Mouse (Mus musculus): ENCODE data around the gene Commd3.
A peak's percentile ranks its signal among the peaks of the same experiment; 100 is the strongest.

Commd3 gene

DNA sequence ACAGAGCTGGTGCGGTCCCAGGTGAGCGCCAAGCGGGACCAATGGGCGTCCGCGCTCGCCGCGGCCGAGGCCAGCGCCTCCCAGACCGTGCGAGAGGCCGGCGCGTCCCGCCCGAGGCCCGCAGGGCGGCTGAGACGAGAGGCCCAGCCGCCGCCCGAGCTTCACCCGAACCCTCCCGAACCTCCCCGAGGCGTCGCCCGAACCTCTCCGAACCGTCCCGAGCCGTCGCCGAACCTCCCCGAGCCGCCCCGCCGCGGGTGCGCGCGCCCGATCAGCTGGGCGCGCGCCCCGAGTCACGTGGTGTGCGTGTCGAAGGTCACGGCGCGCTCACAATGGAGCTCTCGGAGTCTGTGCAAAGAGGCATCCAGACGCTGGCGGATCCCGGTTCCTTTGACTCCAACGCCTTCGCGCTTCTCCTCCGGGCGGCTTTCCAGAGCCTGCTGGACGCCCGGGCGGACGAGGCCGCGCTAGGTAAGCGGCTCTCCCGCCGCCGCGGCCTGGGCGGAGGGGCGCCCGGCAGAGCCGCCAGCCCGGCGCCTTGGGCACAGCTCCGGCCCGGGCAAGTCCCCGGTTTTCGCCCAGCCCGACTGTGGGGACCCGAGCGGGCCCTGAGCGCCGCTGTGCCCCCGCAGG lies at the start of gene Commd3:
Commd3 (plus strand) TSS at position 252 of the 633 bp plus-strand sequence.
- DNase-seq (ENCODE audit: low spot score) = peak; percentile 90

DNA sequence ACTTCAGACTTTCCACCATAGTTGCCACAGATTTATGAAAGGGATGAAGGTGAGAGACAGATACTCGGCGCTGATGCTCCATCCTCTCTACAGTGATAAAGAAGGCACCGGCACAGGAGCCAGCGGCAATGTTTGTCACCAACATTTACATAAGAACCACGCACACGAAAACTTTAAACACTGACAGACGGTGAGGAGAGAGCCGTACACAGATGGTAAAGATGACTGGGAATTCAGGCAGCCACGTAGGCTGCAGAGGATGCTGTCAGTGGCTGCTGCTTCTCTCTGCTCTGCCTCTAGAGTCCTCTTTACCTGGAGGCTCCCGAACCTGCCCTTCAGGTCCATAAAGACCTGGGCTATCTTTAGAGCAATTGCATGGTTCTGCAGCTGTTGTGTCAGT lies 49.0 kb upstream of the Commd3 start:
- DNase-seq (ENCODE audit: low spot score) = no peak

DNA sequence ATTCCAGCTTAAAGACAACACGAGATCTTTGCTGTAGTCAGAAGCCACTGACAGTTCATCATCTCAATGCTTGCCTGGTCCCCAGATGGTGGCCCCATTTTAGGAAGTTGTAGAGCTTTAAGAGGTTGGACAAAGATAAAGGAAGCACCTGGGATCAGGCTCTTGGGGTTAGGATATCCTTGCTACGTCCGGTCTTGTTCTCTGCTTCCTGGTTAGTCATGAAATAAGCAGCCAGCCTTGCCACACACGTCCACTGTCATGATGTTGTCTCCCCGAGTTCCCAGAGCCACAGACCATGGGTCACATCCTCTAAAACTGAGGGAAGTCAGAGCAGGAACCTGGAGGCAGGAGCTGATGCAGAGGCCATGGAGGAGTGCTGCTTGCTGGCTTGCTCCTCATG lies 41.6 kb upstream of the Commd3 start:
- DNase-seq (ENCODE audit: low spot score) = no peak

DNA sequence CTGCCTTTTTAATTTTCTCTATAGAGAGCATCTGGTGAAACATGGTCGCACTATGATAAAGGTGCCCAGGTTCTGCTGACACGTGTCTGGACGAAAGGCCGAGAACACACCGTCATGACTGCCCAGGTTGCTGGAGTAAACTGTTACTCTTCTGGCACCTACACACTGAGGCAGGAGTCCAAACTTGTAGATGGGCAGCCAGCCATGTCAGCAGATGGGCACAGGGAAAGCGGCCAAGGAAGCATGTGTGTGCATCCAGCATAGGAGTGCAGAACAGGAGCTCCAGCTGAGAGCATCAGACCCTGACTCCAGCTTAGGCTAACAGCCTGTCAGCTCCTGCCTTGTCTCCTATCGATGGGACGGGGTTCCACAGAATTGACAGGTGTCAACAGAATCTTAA lies 37.1 kb upstream of the Commd3 start:
- DNase-seq (ENCODE audit: low spot score) = no peak

DNA sequence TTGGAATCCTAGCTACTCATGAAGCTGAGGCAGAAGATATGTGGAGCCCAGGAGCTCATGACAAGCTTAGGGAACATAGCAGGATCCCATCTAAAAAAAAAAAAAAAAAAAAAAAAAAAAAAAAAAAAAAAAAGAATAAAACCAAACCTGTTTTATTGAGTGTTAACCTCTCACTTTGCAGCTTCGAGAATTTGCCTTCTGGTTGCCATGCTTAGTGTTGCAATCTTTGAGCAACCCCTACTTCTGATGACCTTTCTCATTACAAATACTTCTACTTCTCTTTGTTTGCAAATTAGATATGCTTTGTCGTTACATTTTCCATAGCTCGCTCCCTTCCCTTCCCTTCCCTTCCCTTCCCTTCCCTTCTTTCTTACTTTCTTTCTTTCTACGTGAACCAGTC lies 23.6 kb upstream of the Commd3 start:
- DNase-seq (ENCODE audit: low spot score) = no peak

DNA sequence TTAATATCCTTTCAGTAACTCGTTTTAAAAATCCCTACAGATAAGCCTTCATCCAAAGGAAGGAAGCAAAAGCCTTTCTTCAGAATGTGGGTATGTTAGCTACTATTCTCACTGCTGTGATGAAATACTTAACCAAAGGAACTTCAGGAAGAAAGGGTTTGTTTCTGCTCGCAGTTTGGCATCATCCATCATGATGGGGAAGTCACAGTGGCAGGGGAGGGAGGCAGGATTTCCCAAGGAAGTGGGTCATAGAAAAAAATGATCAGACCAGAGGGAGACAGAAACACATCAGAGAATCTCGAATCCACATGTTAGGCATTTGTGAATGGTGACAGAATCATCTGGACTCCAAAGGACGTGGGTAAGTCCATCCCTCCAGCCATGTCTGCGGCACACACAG lies 17.4 kb upstream of the Commd3 start:
- DNase-seq (ENCODE audit: low spot score) = peak; percentile 18

DNA sequence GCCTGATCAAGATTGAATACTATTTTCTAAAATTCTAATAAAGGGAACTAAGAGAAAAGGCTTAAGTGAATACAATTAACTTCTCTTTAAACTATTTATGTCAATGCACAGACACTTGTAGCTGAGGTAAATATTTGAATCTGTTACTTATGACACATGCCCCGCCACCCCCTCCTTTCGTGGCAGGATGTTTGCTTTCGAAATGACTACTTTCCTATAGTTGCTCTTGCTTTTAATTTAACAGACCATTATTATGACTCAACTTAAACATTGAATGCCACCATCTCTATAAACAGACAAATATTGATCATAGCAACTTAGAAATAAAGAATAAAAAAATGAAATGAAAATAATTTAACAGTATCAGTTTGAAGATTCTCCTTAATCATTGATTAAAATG lies 8.2 kb upstream of the Commd3 start:
- no peak for DNase-seq (ENCODE audit: low spot score)

DNA sequence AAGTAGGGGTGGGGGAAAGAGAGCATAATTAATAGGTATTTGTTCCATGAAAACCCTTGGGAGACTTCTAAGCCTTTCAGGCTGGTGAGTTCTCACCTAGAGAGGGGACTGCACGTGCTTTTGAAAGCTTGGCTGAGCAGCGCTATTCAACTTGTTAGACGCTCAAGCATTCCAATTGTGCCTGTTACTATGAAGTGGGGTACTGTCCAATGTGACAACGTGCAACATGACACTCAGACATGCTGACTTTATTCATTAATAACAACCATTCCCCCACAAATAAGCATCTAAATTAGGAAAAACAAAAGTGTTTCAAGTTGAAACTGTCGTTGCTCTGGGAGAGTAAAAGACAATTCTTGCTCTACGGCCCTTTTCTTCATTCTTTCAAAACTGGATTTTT lies 1.1 kb upstream of the Commd3 start:
- DNase-seq (ENCODE audit: low spot score) = no peak

DNA sequence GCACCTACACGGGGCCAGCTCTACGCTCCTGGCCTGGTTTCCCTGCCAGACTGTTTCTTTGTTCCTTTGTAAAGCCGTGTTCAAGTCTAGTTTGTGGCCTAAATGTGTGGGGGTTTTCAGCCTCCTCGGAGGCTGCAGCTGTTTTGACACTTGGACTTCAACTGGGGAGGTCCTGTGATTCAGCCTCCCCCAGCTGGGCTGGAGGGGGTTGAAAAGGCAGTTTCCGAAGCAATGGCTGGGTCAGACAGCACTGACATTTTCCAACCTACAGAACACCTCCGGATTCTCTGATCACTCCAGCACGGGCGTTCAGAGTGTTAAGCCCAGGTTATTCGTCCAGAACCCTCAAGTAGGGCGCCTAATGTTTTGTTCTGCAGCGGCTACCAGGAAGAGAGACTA lies 581 bp downstream of the Commd3 start:
- no peak for DNase-seq (ENCODE audit: low spot score)

DNA sequence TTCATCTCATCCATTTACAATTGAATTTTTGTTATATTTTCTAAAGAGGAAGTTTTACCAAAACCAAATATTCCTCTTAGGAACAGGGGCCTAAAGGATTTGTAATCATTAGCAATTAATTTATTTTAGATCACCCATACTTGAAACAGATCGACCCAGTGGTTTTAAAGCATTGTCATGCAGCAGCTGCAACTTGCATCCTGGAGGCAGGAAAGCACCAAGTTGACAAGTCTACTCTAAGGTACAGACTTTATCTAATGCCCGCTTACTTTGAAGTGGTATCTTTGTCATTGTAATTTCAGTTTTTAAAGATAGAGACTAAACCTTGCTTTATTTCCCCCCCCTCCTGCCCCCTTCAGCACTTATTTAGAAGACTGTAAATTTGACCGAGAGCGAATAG lies 1.6 kb downstream of the Commd3 start:
- no peak for DNase-seq (ENCODE audit: low spot score)

DNA sequence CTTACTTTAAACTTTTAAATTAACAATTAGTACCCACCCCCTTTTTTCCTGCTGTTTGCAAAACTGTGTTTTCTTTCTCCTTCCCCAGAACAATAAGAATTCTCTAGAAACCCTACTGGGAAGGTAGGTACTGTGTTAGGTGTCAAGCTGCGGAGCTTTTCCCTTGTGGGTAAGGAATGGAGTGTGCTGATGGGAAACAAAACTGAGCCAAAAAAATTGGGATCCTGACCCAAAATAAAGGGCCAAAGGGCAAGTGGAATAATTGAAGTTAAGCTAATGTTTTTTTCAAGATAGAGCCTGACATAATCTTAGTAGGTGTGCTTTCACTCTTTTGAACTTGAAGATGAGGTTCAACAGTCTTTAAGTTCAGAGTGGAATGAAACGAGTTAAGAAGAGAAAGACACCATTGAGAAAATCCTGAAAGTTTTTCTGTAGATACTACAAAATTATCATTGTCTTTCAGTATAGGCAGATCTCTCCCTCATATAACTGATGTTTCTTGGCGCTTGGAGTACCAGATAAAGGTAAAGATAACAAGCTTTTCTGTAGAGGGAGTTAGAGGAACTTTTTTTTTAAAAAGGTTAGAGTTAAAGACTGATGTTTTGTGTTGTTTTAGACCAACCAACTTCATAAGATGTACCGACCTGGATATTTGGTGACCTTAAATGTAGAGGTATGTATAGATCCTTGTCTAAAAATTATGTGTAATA lies 2.2 kb downstream of the Commd3 start:
- no peak for DNase-seq (ENCODE audit: low spot score)

DNA sequence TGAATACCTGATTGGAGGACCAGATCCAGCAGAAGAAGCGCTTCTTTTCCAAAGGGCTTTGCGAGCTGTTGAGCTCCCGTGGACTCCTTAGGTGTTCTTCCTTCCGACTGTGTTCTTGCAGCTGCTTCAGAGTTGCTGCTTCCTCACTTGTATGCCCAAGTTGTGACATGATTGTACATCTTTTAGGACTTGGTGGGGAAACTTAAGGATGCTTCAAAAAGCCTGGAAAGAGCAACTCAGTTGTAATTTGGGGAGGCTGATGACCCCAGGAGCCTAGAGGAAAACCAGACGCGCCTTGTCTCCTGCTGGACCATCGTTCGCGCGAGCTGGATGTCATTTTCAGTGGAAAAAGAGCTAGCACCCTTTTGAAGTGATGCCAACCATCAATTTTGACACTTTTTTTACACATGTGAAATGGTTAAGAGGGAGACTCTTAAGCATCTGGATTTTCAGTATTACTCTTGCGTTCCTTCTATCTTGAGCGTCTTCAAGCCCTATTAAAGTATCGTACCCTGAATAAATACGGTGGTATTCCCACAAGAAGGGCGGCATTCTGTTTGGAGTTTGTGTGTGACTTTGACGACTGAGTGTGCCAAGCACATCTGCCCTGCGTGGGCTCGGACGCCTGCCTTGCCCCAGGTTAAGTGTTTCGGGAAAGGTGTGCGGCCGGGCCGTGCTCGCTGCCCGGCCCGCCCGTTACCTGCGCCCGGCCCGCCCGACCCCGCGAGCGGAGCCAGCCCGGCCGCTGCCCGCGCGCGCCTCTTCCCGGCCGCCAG lies 3.7 kb downstream of the Commd3 start:
- DNase-seq (ENCODE audit: low spot score) = peak; percentile 14

DNA sequence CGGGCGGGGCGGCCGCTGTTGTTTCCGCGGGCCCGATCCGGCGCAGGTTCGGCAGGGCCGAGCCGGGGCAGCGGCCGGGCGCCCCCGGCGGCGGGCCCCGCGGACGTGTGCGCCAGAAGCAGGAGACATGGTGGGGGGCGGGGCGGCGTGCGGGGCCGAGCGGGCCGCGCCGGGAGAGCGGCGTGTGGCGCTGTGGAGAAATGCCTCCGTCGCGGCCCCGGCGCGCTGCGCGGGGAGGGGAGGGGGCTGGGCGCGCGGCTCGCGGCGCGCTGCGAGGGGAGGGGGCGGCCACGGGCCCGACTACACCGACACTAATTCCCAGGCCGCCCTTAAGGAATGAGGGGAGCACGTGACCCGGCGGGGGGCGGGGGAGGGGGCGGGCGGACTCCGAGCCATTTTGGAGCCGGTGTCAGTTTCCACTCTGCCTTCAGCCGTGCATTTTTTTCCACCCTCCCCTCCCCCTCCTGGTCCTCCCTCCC lies 4.3 kb downstream of the Commd3 start:
- DNase-seq (ENCODE audit: low spot score) = peak; percentile 96

DNA sequence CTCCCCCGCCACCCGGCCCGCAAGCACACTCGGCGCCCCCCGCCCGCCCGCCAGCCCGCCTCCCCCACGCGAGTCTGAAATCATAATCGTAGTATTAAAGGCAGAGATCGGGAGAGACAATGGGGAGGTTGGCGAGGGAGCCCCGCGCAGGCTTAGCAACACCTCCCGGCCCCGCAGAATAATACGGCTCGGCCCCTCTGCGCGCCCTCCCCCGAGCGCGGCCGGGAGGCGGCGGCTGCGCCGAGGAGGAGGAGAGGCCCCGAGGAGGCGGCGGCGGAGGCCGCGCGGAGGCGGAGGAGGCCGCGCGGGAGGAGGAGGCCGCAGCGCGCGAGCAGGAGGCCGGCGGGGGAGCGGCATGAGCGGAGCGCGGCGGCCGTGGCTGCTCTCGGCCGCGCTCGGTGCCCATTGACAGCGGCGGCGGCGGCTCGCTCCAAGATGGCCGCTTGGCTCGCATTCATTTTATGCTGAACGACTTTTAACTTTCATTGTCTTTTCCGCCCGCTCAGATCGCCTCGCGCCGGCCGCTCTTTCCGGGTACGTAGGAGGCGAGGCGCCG lies 4.8 kb downstream of the Commd3 start, which contains the start of gene Bmi1:
Bmi1 (plus strand) TSS at position 83 of the 556 bp plus-strand sequence.
- DNase-seq (ENCODE audit: low spot score) = no peak

DNA sequence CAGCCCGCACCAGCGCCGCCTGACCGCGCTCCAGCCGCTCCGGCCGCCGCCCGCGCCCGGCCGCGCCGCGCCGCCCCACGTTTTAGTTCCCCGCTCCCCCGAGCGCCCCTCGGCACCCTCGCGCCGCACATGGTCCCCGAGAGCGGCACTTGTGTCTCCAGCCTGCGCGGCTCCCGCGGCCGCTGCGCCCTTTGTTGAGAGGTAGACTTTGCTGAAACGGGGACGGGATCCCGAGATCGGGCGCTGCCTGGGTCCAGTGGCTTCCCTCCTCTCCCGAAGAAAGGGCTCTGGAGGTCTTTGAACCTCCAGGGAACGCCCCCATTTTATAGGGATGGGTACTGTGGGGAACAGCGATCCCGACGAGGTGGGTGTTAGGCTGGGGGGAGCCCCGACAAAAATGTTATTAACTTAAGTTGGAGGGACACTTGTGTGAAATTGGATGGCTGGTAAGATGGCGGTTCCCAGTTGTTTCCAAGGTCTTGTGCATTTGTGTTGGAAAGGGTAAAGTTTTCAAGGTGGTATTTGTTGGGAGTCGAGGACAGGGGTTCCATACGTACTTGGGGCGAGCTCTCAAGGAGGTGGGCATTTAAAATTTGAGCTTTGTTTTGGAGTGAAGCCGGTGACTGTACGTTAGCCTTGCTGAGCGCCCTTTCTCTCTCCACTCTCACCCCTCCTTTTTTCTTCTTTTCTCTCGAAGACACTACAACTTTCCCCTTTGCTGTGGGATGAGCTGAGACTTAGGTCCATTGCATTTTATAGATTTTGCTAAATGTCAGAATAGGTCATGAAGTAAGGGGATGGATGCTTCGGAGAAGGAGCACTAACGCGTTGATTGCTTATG lies 5.7 kb downstream of the Commd3 start:
- peak; percentile 63 for DNase-seq (ENCODE audit: low spot score)

DNA sequence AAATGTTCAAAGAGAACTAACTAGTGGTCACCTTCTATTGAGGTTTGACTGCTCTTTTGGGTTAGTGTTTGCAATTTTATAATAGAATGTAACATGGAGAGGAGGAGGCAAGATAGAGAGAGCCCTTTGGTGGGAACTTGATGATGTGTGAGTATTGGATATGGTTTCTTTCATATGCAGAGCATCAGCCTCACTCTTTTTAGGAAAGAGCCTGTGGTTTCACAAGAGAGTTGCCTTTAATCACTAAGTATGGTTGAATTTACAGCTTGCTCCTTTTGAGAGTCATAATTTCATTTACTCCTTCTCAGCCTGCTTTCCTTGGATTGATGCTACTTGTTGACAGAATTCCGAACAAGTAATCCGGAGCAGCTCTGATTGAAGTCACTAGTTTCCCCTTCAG lies 7.5 kb downstream of the Commd3 start:
- DNase-seq (ENCODE audit: low spot score) = no peak

DNA sequence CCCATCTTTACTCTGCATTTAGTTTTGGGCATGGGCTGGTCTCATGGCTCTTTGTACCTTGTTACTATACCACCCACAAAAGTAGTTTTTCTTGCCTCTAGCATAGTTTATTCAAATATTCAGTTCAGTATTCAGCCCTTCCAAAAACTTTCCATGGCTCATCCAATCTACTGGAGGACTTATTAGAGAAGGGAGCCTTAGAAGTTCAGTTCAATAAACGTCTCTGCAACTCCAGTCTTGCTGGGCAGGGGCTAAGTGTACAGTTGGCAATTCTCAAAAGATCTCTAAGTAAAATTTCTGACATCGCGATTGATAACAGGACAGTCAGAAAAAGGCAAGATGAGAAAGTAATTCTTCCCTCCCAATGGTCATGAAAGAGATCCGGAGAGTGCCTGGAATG lies 8.3 kb downstream of the Commd3 start:
- DNase-seq (ENCODE audit: low spot score) = no peak

DNA sequence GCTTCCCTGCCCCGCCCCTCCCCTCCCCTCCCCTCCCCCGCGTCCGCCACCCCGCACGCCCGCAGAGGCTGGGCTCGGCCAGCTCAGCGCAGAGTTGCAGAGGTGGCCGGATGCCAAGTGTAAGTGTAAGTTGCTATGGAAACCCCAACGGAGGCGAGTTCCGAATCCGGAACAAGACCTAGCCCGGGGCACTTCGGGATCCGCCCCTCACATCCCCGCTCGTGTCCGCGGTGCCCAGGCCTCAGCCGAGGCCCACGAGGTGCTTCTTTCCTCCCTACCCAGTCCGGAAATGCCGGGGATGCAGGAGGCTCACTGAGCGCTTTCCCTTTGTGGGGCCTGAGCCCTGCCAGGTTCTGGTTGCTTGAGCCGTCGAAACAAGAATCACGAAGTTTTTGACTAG lies 8.8 kb downstream of the Commd3 start:
- DNase-seq (ENCODE audit: low spot score) = peak; percentile 32

DNA sequence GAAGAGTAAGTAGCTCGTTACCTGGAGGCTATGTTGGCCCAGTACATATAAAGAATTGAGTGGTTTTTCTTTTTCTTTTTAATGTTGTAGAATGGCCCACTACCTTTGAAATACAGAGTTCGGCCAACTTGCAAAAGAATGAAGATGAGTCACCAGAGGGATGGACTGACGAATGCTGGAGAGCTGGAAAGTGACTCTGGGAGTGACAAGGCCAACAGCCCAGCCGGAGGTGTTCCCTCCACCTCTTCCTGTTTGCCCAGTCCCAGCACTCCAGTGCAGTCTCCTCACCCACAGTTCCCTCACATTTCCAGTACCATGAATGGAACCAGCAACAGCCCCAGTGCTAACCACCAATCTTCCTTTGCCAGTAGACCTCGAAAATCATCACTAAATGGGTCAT lies 11.9 kb downstream of the Commd3 start:
- no peak for DNase-seq (ENCODE audit: low spot score)

DNA sequence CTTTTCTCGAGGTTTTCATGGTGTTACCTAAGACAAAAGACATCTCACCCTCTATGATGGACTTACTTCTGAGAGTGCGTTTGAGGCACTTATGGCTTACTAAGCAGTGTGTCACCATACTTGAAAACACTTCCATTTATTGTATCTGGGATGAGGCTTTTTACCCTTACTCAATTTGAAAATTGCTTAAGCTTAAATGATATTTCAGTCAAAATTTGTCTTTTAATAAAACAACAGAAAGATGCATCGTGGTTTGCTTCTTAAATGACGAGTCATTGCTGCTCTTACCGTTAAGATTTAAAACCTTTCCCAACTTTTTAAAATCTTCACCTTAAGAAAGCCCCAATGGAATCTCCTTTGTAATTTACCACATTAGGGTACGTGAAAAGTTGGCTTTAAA lies 14.2 kb downstream of the Commd3 start:
- no peak for DNase-seq (ENCODE audit: low spot score)

DNA sequence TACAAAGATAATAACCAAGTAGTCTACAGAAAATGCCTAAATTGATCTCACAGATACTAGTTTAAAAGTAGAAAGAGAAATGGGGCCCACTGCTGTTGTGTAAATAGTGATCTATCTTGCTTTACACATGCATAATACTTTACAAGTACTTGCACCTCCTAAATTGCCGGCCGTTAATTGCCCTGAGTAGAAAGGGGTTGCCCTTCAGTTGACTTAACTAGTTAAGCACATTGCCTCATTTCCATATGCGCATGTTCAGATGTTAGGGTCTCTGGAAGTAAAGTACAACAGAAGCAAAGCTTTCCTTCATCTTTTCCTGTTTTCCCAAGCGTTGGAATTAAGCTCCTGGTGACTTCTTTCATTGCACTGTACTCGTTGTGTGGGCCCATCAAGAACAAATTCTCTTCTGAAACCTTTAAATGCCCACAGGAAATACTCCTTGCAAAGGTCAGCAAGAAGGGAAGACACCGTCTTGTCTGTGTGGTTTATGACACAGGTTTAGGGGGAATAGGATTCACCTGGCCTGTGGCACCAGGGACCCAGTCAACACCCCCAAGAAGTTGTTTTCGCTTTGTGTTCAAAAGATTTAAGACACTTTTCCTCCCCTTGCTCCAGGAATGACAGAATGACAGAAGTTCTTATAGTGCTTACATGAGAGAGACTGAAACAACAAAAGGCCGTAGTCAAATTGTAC lies 14.8 kb downstream of the Commd3 start:
- DNase-seq (ENCODE audit: low spot score) = no peak
